Mouse (Mus musculus): ENCODE results near the gene Gm10803.
"Not testable (repeated sequence)": the region's sequence is repeated elsewhere in the genome, so short reads cannot be mapped to it uniquely, and the experiment has no call there.

The Gm10803 gene

DNA sequence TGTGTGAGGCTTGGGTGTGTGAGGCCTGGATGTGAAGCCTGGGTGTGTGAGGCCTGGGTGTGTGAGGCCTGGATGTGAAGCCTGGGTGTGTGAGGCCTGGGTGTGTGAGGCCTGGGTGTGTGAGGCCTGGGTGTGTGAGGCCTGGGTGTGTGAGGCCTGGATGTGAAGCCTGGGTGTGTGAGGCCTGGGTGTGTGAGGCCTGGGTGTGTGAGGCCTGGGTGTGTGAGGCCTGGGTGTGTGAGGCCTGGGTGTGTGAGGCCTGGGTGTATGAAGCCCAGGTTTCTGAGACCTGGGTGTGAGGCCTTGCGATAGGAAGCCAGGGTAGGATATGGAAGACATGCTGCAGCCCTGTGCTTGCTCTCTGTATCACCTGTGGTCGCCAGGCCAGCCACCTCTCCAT is at the start of gene Gm10803:
Gene Gm10803 (plus strand): TSS at position 301 of the 400 bp plus-strand sequence.
- DNase-seq, result not testable (repeated sequence)

DNA sequence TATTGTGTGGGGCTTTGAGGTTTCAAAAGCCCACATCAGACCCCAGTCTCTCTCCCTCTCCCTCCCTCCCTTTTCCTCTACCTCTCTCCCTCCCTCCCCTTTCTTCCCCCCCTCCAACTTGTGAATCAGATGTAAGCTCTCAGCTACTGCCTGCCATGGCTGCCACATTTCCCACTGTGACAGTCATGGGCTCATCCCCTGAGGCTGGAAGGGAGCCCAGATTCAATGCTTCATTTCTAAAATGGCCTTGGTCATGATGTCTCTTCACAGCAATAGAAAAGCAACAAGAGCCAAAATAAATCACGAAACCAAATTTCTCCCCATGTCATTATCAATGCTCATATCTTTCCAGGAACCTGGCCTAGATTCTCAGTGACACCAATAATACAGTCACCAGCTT is 49.5 kb upstream of the Gm10803 start:
- DNase-seq, result no peak

DNA sequence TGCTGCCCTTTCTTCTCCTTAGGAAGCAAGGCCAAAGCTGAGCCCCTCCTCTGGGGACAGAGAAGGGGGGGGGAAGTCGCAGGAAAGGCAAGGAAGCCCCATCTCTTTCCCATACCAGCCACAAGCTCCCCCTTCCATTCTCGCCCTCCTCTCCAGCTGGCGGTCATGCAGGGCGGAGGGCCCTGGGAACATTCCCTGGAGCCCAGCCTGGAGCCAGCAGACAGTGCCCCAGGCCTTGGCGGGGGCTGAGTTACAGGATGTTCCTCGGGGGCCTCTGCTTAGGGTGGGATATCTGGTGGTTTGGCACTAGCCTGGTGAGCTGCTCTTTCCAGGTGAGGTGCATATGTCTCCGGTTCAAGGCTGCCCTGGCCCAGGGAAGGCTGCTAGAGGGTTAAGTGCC is 48.2 kb upstream of the Gm10803 start:
- no peak for DNase-seq

DNA sequence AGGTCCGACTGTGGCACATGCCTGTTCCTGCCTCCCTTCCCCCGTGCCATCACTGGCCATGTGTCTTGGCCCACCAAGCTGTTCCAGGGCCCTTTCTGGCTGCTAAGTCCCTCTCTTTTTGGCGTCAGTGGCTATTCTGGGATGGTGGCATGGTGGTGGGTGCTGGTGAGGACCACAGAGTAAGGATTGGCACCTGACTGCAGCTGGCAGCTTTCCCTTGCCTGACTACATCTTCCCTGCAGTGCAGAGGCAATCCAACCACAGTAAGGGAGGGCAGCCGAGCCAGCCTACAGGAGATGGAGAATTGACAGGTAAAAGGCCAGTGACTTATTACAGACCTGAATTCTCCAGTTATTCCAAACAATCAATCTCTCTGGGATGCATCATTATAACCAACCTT is 45.1 kb upstream of the Gm10803 start:
- no peak for DNase-seq

DNA sequence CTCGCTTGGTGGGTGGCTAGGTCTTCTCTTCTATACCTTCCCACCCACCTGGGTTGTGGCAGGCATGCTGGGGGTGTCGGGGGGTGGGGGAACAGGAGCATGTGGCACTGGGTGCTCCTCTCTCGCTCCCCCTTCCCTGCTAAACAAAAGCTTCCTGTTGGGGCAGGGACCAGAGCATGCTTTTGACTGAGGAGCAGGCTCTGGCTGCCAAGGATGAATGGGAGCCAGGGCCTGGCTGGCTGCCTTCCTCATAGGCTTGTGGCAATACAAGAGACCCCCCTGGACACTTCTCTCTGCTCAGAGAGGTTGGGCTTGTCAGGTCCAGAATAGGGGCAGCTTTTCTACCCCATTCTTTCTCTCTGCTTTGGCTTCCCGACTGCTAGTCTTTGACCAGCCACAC is 39.3 kb upstream of the Gm10803 start:
- peak; percentile 36 for DNase-seq

DNA sequence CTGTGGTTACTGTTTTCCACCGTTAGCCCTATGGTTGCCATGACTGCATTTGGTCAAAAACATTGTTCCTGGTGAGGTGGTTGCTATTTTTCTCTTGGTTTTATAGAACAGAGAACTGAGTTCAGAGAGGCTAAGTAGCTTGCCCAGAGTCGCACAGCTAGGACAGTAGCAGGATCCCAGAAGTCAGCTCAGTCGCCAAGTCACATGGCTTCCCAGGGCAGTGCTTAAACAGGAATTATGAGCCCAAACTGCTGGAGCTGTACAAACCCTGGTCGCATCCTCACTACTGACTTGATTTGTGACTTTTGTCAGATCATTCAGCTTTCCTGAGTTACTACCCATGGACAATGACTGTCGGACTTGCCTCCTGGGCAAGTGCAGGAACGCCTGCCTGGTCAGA is 38.8 kb upstream of the Gm10803 start:
- no peak for DNase-seq

DNA sequence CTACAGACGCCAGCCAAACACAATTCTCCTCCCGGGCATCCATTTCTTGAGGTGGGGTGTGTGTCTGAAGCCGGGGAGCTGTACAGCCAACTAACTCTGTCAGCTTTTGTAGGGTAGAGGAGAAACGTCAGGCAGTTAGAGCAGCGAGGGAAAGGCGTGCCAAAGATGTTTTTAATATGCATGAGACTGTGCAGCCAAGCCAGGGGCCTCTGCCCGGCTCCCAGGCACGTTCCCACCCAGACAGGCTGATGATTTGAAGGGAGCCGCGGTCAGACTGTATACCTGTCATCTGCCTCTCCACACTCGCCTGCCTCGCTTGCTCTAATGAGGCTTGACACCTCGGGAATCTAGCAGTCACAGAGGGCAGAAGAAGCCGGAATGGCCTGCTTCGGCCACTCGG is 38.4 kb upstream of the Gm10803 start:
- DNase-seq, result no peak

DNA sequence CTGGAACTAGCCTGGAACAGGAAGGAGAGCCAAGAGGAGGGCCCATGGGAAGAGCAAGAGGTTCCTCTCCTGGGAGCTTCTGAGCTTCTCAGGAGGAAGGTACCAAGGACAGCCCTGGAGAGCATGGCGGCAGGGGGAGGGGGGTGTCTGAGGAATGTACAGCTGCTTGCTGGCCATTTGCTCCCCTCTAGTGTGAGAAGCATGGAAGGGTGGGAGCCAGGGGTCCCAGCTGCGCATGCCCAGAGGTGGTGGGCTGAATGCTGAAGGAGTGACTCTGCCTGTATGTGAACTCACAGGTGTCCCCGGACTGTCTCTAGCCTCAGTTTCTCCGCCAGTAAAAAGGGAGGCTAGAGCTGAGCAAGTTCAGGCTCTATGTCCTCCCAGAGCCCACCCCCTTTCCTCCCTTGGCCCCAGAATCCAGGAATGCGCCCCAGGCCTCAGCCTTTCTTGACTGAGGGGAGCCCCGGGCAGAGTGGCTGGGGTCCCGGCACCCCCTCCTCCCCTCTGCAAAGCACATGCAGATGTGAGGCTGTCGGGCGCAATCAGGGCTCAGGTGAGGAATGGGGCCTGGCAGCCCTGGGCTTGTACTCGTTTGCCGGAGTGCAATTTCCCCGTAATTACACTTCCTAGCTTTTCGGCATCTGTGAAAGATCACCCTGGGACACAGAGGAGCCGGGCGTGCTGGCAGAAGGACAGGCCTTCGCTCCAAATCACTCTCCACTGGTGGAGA is 35.2 kb upstream of the Gm10803 start:
- no peak for DNase-seq

DNA sequence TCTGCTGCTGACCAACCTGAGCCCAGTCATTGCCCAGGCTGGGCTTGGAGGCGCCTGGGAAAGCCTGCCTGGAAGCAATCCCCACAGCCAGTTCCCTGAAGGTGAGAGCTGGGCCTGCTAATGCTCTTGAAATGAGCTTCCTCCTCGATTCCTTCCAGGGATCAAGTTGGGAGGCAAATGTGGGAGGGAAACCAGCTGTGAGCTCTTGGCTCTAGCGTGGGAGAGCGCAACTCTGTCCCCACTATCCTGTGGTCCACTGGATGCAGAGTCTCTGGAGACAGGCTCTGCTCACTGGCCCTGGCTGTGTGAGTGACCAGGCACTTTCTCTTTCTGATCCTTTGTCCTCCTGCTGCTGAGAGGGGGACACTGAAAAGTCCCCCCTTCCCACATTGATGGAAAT is 30.8 kb upstream of the Gm10803 start:
- no peak for DNase-seq

DNA sequence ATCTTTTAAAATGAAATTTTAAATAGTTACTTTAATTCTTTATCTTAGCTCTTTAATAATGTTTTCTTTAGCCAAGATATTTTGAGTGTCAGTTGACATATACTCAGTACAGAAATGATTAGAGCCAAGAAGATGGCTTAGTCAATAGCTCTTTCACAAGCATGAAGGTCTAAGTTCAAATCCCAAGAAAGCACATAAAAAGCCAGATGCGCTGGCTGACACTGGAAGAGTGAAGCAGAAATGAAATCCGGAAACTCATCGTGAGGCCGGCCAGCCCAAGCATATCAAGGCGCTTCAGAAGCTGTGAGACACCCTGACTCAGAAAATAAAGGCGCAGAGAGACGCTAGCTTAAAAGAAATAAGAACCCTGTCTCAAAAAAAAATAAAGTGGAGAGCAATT is 26.5 kb upstream of the Gm10803 start:
- DNase-seq, result no peak

DNA sequence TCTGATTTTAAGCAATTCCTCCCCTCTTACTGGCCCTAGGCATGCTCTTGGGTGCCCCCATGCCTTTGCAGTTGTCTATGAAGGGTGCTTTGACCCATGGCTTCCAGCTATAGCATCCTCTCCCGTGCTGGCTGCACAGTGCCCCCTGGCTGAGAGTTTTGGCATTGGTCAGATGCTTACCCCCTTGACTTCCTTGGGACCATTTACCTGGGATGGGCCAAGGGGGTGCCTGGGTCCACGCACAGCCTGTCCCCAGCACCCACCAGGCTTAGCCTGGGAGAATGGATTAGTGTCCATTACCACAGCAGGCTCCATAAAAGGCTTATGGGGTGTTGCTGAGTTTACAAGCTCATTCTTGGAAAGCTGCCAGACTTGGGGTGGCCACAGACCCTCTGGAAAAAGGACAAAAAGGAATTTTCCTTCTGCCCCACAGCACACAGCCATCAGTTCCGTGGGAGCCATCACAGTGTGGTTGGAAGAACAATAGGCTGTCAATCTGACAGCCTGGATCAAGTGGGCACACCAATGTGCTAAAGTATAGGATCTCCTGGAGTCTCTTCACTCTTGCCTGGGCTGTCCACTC is 22.9 kb upstream of the Gm10803 start:
- no peak for DNase-seq

DNA sequence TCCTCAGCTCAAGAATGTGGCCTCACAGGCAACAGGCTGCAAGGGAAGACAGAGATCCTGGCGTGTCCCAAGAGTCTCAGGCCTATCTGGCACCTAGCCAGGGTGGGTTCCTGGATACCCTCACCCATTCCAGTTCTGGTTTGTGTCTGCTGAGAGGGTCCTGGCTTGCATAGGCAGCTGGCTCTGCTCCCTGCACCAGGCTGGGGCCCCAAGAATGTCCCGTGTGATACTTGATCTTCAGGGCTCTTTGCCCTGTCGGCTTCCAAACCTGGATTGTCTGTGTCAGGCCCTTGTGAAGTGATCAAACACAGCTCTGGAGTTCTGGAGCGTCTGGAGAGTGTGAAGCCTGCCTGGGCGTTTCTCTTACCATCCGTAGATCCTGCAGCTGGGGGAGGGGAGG is 22.2 kb upstream of the Gm10803 start:
- DNase-seq, result no peak

DNA sequence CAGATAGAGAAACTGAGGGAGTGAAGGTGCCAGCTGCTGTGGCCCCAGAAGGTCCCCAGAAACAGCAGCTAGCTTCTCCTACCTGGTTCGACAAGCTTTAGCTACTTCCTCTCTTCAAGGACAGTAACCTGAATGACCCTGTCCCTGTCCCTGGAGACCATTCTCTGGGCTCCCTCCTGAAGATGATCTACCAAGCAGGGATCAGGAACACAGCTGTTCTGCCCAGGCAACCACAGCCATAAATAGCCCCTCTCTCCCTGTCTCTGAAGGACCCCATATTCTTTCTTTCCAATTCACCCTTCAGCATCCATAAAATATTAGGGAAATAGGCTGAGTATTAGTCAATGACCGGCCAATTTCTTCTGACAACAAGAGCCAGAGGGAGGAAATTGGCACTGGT is 18.6 kb upstream of the Gm10803 start:
- DNase-seq, result no peak

DNA sequence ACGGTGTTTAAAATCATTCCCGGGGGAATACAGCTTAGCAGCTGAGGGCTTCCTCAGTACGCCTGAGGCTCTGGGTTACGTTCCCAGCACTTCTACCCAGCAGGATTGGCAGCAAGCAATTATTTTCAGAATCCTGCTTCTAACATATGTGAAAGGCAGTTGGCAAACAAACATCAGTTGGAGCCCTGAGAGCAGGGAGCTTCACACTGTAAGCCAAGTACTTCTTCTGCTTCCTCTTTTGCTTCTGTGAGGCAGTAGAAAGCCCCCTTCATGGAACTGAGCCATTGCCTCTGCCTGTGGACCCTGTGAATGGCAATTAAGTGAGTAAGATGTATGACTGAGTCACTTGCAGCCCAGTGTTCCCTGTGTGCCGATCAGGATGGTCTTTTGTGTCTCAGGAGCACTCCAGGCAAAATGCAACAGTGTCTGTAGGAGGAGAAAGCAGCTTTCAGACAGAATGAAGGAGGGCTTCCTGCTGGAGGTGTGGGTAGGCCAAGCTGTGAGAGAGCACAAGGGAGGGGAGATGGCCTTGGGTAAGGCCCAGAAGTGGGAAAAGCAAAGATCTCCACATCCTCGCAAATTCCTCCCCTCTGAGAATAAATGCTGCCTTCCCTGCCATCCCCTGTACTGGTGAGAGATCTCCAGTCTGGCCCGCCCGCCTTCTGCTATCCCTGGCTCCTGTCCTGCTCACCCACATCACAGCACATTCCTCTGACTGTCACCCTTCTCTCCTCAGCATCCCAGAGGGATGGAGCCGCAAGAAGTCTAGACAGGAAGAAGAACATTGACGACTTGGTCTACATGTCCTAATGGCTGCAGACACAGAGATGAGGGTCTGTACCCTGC is 7.5 kb upstream of the Gm10803 start:
- DNase-seq, result no peak

DNA sequence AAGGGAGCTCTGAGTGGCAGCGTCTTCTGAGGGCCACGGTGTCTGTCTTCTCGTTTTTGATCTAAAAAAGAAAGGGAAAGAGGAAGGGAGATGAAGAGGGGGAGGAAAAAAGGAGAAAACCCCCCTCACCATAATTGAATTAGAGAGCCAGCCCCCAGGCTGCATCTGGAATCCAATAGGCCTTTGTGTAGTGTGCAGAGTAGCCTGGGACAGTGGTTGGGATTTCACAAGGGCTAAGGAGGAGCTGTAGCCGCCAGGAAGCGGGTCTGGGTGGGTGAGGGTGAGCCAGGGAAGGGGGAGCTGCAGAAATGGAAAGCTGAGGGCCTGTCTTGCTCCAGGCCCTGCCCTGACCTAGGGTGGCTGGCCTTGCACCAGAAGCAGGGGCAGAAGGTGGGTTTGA is 6.5 kb upstream of the Gm10803 start:
- DNase-seq, result no peak

DNA sequence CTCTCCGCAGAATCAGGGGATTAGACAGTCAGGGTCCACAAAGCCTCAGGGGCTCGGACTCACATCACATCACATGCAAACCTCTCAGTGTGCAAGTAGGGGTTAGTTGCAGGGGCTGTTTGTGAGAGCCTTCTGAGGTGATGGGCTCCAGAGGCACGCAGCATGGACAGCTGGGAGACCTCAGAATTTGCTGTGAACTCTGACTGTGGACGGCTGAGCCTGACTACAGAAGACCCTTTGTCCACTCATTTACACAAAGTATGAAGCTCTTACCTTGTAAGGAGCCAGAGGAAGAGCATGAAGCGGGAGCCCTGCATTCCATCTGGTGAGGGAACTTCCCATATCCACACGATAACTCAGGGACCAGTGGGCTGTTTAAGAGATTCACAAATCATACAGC is 5.3 kb downstream of the Gm10803 start:
- DNase-seq, result no peak

DNA sequence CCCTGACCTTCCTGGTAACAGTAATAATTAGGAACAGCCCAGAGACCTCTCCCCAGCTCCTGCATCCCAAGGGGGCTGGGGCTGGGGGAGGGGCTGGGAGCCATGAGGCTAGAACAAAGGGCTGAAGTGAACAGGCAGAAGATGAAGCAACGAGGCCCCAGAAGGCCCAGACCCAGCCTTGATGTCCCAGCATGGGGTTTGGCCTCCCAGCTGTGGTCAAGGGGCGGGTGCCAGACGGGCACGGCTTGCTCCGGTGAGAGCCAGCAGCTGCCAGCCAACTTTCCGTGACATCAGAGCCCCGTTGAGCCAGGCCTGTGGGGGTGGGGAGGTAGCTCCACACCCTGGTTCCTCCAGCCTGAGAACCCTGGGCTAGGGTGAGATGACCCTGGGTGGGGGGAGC is 7.3 kb downstream of the Gm10803 start:
- no peak for DNase-seq

DNA sequence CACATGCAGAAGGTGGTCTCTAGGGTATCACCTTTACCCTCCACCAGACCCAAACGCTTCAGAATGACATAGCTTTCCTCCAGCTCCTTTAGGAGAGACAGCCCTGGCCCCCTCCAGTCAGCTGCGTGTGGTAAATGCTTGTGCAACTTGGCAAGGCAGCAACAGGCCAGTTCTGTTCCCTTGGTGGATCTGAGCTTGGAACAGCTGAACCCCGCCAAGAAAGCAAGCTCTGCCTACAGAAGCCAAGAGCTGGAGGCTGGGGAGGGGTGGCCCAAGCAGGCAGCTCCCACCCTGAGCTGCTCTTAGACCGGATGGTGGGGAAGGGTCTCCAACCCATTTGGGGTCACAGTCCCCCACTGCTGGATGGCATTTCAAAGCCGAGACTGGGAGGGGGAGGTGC is 12.2 kb downstream of the Gm10803 start:
- DNase-seq, result peak; percentile 14

DNA sequence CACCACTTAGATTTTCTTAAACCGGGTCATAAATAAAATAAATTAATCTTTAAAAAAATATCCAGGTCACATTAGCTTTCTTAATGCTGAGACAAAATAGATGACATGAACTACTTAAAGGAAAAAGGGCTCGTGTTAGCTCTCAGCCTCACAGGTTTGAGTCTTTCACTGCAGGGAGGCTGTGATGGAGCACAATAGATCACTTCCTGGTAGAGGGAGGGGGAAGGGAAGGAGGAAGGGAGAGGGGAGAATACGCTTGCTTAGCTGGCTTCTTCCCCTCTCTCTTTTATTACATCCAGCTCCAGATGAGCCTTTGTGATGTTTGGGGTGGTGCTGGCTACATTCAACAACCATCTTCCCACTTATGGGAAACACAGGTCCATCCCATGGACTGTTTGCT is 20.9 kb downstream of the Gm10803 start:
- DNase-seq, result no peak

DNA sequence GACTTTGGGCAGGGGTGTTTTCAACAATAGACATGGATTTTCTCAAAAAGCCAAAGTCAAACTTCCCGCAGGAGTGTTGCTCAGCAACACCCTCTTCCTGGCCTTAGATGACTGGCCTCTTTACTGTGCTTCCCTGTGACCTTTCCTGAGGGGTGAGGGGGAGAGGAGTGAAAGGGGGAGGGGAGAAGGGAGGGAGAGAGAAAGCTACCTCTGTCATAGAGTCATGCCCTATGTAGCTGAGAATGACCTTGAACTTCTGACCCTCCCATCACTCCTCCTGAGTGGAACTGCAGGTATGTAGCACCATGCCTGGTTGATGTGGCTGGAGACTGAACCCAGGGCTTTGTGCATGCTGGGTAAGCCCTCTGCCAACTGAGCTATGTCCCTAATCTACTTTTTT is 25.5 kb downstream of the Gm10803 start:
- no peak for DNase-seq

DNA sequence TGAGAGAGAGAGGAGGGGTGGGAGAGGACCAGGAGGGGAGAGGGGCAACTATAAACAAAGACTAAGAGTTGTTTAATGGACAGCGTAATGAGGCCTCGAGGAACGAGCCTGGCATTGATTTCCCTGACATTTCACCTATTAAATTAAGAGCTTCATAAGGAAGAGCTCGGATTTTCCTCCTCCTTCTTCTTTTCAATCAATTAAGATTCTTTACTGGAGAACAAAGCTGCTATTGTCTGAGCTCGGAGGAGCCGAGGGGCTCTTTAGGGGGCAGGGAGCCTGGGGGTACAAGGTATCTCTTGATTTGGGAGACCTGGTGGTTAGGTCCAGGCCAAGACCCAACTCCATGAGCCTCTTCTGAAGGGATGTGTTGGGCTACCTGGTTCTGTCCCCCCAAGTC is 27.1 kb downstream of the Gm10803 start:
- no peak for DNase-seq

DNA sequence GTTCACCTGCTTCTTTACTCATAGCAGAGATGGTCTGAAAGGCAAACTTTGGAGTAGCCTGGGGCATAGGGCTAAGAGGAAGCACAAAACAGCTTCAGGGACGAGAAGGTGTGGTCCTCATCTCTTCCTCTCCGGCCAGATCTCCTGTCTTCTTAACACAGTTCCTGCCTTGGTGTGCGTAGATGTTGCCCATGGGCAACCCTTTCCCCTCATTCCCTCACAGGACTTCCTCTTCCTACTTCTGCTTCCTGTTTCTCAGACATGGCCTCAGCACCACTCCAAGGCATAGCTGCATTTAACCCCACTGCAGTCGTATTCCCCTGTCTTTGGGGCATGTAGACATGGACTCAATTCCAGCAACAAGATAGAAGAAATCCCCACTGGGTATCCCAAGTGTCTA is 29.5 kb downstream of the Gm10803 start:
- DNase-seq, result no peak

DNA sequence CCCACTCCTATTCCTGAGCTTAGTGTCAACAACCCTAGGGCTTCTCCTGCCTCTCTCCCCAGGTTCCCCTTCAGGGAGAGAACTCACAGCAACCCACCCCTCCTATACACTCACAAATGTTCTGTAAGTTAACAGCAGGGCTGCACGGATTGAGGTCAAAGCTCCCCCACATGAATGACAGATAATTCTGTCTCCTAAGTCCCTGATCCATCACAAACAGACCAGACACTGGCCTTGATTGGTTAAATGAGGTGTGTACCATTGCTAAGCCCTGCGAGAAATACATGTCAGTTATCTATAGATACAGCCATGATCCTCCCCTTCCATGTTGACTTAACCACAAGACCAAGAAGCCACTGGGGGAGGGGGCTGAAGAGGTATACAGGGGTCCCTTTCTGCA is 31.3 kb downstream of the Gm10803 start:
- no peak for DNase-seq

DNA sequence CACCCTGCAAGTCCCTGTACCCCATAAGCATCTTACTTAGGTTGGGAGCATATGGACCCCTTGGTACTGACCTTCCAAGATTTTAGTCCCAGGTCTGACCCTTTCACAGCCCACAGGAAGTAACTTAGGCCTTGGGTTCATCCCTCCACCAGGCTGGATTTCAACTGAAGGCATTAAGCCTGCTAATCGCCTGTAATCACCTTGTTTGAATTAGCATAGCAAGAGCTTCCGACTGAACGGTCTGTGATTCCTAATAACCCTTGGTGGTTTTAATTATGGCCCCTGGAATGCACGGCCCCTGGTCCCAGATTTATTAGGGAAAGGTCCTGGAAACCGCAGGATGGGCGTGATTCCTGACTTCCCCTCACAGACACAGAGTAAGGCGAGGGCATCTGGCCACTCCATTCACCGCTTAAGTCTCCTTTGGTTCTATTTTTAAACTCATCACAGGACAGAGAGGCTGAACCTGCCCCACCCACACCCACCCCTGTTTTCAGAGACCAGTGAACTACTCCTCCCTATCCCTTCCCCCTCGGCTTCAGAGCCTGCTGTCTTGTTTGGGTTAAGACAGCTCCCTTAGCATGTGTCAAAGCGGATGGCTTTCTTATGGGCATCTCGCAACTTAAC is 31.9 kb downstream of the Gm10803 start:
- DNase-seq, result no peak
